Mouse (Mus musculus) gastrocnemius, adult 18-20 months (tissue): ENCODE data around the gene Olfr1128. TPM values are rescaled to one million over a fixed set of nuclear protein-coding genes. Genes with fewer than 3 reads are reported as not detected.
"Not testable (repeated sequence)": the region's sequence is repeated elsewhere in the genome, so short reads cannot be mapped to it uniquely, and the experiment has no call there.

Experiments
- DNase-seq: peaks from one replicate; pipeline ENCODE4 v3.0.0; 2021; ENCODE audit warnings: low spot score
- long read RNA-seq, 2 experiments: library from polyadenylated mRNA; stranded (forward); transcript quantifications; one replicate each; pipeline ENCODE4 v2.0.0; 2021
- total RNA-seq, 2 experiments: library from RNA; stranded (reverse); gene quantifications; 2 replicates each; pipeline ENCODE4 v1.2.3; 2021

Olfr1128 gene
- total RNA-seq, result not detected
- long read RNA-seq, experiment 1, result 0 reads
- long read RNA-seq, experiment 2, result 0 reads

GRCm38 (mm10) chr2:87545442-87545841 lies at the start of gene Olfr1128:
Gene Olfr1128 (minus strand): TSS chr2:87545542.
- DNase-seq, result no peak

GRCm38 (mm10) chr2:87573602-87574001 lies 28.3 kb upstream of the Olfr1128 start, which contains the start of gene Olfr1129:
Gene Olfr1129 (plus strand): TSS chr2:87573902.
- DNase-seq, result not testable (repeated sequence)

GRCm38 (mm10) chr2:87534826-87535225 lies 10.5 kb downstream of the Olfr1128 start:
- no peak for DNase-seq

GRCm38 (mm10) chr2:87531496-87531895 lies 13.8 kb downstream of the Olfr1128 start, which contains the start of gene Olfr153:
Gene Olfr153 (plus strand): TSS chr2:87531796.
- DNase-seq, result no peak

GRCm38 (mm10) chr2:87525899-87526616 lies 19.3 kb downstream of the Olfr1128 start:
- DNase-seq, result not testable (repeated sequence)

GRCm38 (mm10) chr2:87520651-87521050 lies 24.7 kb downstream of the Olfr1128 start:
- no peak for DNase-seq

- DNase-seq, result no peak
These were observed 28.8 kb downstream of the Olfr1128 start for GRCm38 (mm10) chr2:87516581-87516980.

GRCm38 (mm10) chr2:87515457-87516060 lies 29.8 kb downstream of the Olfr1128 start:
- no peak for DNase-seq

GRCm38 (mm10) chr2:87515046-87515445 lies 30.3 kb downstream of the Olfr1128 start:
- DNase-seq, result no peak

GRCm38 (mm10) chr2:87506265-87506664 lies 39.1 kb downstream of the Olfr1128 start, which contains the start of gene Pramel6:
Gene Pramel6 (plus strand): TSS chr2:87506565.
- no peak for DNase-seq

- DNase-seq, result not testable (repeated sequence)
These were observed 48.3 kb downstream of the Olfr1128 start, which contains the start of gene Pramel7 for GRCm38 (mm10) chr2:87496993-87497392. Gene Pramel7 (minus strand): TSS chr2:87497093.

Other genes with a start within 250 kb of the Olfr1128 start
- gene Olfr1118, start 238.0 kb downstream of the Olfr1128 start, total RNA-seq, result not detected
- not detected for gene Olfr1120, start 190.7 kb downstream of the Olfr1128 start, total RNA-seq
- gene Olfr1121, start 175.6 kb downstream of the Olfr1128 start, total RNA-seq, result not detected
- gene Olfr1122, start 159.7 kb downstream of the Olfr1128 start, total RNA-seq, result under 1 TPM in 1 of 2 experiments, not detected in 1; 0.05 TPM
- not detected for gene Olfr1123, start 128.9 kb downstream of the Olfr1128 start, total RNA-seq
- not detected for gene Olfr1124, start 115.3 kb downstream of the Olfr1128 start, total RNA-seq
- gene Olfr1126, start 91.6 kb downstream of the Olfr1128 start, total RNA-seq, result not detected
- not detected for gene Pramel7, start 48.4 kb downstream of the Olfr1128 start, total RNA-seq
- gene Pramel6, start 39.0 kb downstream of the Olfr1128 start, total RNA-seq, result not detected
- gene Olfr153, start 13.7 kb downstream of the Olfr1128 start, total RNA-seq, result not detected
- not detected for gene Olfr1129, start 28.4 kb upstream of the Olfr1128 start, total RNA-seq
- gene Olfr1130, start 60.7 kb upstream of the Olfr1128 start, total RNA-seq, result not detected
- gene Olfr1131, start 81.6 kb upstream of the Olfr1128 start, total RNA-seq, result not detected
- gene Olfr1132, start 92.0 kb upstream of the Olfr1128 start, total RNA-seq, result not detected
- gene Olfr1133, start 101.8 kb upstream of the Olfr1128 start, total RNA-seq, result not detected
- gene Olfr1134, start 112.9 kb upstream of the Olfr1128 start, total RNA-seq, result not detected
- gene Olfr1135, start 128.1 kb upstream of the Olfr1128 start, total RNA-seq, result not detected
- gene Olfr1136, start 148.4 kb upstream of the Olfr1128 start, total RNA-seq, result not detected
- not detected for gene Olfr1137, start 167.6 kb upstream of the Olfr1128 start, total RNA-seq
- not detected for gene Olfr1138, start 194.4 kb upstream of the Olfr1128 start, total RNA-seq
- not detected for gene Olfr1140, start 198.2 kb upstream of the Olfr1128 start, total RNA-seq
- not detected for gene Olfr1141, start 208.4 kb upstream of the Olfr1128 start, total RNA-seq
- not detected for gene Olfr152, start 233.9 kb upstream of the Olfr1128 start, total RNA-seq